Mouse (Mus musculus) small intestine, adult 2 months (tissue): ENCODE results near the gene Pirb.

ENCODE experiments used
- CTCF ChIP-seq: fragments of 200-500 bp; IDR thresholded peaks from 2 replicates; pipeline ENCODE4 v1.5.1; 2012; ENCODE audit warnings: low read depth, mild to moderate bottlenecking, control low read depth, inconsistent platforms, low read length, moderate library complexity, mixed read lengths; ENCODE audit not compliant: insufficient replicate concordance, insufficient read length; ENCODE audit errors: extremely low read depth
- POLR2A ChIP-seq: fragments of 200-500 bp; IDR thresholded peaks from 2 replicates; pipeline ENCODE4 v1.6.1; 2012; ENCODE audit warnings: low read depth, mild to moderate bottlenecking, control low read depth, inconsistent platforms, low read length, moderate library complexity

DNA sequence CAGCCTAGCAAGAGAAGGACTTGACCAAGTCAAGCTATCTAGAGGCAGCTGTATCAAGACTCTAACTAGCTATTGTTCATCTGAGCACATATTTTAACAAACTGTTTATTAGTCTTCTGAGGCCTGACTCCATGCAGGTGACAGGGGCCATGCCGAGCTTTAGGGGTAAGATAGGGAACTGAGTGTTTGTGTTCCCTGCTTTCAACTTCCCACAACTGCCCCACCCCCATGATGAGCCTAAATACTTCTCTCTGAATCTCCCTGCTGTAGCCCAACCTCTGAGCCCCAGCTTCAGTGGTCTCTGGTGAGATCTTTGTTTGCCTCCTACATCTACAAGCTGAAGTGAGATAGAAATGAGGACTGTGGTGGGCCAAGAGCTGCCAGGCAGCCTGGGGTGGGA, 4.9 kb downstream of the Pirb start:
- no peak for TF ChIP-seq POLR2A
- no peak for TF ChIP-seq CTCF
